Mouse (Mus musculus): ENCODE data around the gene Btg2.

DNA sequence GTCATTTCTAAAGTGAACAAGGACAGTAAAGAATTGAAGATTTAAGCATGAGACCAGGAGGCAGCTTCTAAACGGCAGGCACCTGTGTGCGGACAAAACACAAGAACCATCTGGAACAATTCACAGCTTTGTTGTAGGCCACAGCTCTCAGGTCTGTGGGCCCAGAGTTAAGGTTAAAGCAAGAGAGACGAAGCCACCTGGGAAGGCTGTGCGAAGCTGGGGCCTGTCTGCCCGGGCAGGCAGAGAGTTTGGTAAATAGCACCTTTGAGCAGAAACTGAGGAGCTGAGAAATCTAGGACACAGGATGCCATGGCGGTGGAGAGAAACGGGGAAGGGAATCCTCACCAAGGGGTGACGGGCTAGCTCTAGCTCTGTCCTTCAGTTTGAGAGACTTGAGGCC lies 3.4 kb downstream of the Btg2 start:
- no peak for TF ChIP-seq CTCF (IDR thresholded peaks at IDR 0.05; ENCODE audit: extremely low read depth, insufficient read depth, low read length)
- no peak for TF ChIP-seq POLR2A (IDR thresholded peaks at IDR 0.05; ENCODE audit: extremely low read depth, insufficient read depth, low read length)
